Mouse (Mus musculus): Measurements from ENCODE around the gene Lgr4.

- TF ChIP-seq CTCF (IDR thresholded peaks at IDR 0.05; ENCODE audit: low read depth) (no peak), EP300 (IDR thresholded peaks at IDR 0.05; ENCODE audit: low read depth) (no peak)
Observed at GRCm38 (mm10) chr2:109965753-109966420, 48.4 kb downstream of the Lgr4 start.
